Mouse (Mus musculus) retina, postnatal 1 day (tissue): ENCODE data around the gene Serpinb9b.
"Not testable (repeated sequence)": the region's sequence is repeated elsewhere in the genome, so short reads cannot be mapped to it uniquely, and the experiment has no call there.

ENCODE experiments used
- DNase-seq: peaks from one replicate; pipeline ENCODE4 v3.0.0-alpha.2; 2012

The Serpinb9b gene

GRCm38 (mm10) chr13:33027244-33027643, at the start of gene Serpinb9b:
Gene Serpinb9b, plus strand, starts transcription at chr13:33027416.
- DNase-seq = no peak

- DNase-seq = no peak
These were observed 44.6 kb upstream of the Serpinb9b start for GRCm38 (mm10) chr13:32982556-32983042.

GRCm38 (mm10) chr13:32986256-32986655, 41.0 kb upstream of the Serpinb9b start:
- no peak for DNase-seq

- no peak for DNase-seq
These were observed 33.9 kb upstream of the Serpinb9b start for GRCm38 (mm10) chr13:32993152-32993893.

GRCm38 (mm10) chr13:32993894-32994242, 33.3 kb upstream of the Serpinb9b start:
- DNase-seq = no peak

- DNase-seq = no peak
These were observed 32.2 kb upstream of the Serpinb9b start for GRCm38 (mm10) chr13:32995051-32995450.

- no peak for DNase-seq
These were observed 25.9 kb upstream of the Serpinb9b start for GRCm38 (mm10) chr13:33001341-33001740.

GRCm38 (mm10) chr13:33002950-33003349, 24.3 kb upstream of the Serpinb9b start, which contains the start of gene Serpinb9:
Gene Serpinb9, plus strand, starts transcription at chr13:33003250.
- no peak for DNase-seq

- DNase-seq = no peak
These were observed 23.4 kb upstream of the Serpinb9b start for GRCm38 (mm10) chr13:33003523-33004413.

- peak; percentile 70 for DNase-seq
These were observed 22.7 kb upstream of the Serpinb9b start for GRCm38 (mm10) chr13:33004414-33005105.

- DNase-seq = peak; percentile 8
These were observed 21.6 kb upstream of the Serpinb9b start for GRCm38 (mm10) chr13:33005501-33006075.

GRCm38 (mm10) chr13:33006555-33006954, 20.7 kb upstream of the Serpinb9b start:
- no peak for DNase-seq

- no peak for DNase-seq
These were observed 14.8 kb upstream of the Serpinb9b start for GRCm38 (mm10) chr13:33012395-33012794.

- no peak for DNase-seq
These were observed 13.9 kb upstream of the Serpinb9b start for GRCm38 (mm10) chr13:33013271-33013670.

- no peak for DNase-seq
These were observed 4.8 kb upstream of the Serpinb9b start for GRCm38 (mm10) chr13:33022371-33022770.

- no peak for DNase-seq
These were observed 674 bp upstream of the Serpinb9b start for GRCm38 (mm10) chr13:33026427-33027057.

GRCm38 (mm10) chr13:33028146-33028545, 930 bp downstream of the Serpinb9b start:
- DNase-seq = no peak

GRCm38 (mm10) chr13:33028550-33028949, 1.3 kb downstream of the Serpinb9b start:
- no peak for DNase-seq

GRCm38 (mm10) chr13:33029478-33029877, 2.3 kb downstream of the Serpinb9b start:
- DNase-seq = not testable (repeated sequence)

- no peak for DNase-seq
These were observed 3.1 kb downstream of the Serpinb9b start for GRCm38 (mm10) chr13:33030281-33030680.

GRCm38 (mm10) chr13:33035506-33035905, 8.3 kb downstream of the Serpinb9b start:
- no peak for DNase-seq

GRCm38 (mm10) chr13:33043542-33043941, 16.3 kb downstream of the Serpinb9b start:
- DNase-seq = no peak
